Mouse (Mus musculus) midbrain, embryonic 16.5 days (tissue): ENCODE measurements around the gene Cldn3. TPM values are rescaled to one million over a fixed set of nuclear protein-coding genes. Genes with fewer than 3 reads are reported as not detected.

Source experiments
- ATAC-seq: fragments of 200-750 bp; cut with Nextera tagmentation; 2 replicates; pipeline ENCODE4 v1.8.0; 2017; ENCODE audit warnings: moderate TSS enrichment
- H3K27ac ChIP-seq: fragments of 300-500 bp; sonication (generic); 2 replicates; pipeline ENCODE4 v1.5.1; 2014; ENCODE audit warnings: mild to moderate bottlenecking, low read length, mixed read lengths
- H3K27me3 ChIP-seq: fragments of 300-500 bp; sonication (generic); 2 replicates; pipeline ENCODE4 v1.6.1; 2014; ENCODE audit warnings: low read depth, low read length, mixed read lengths; ENCODE audit not compliant: control insufficient read depth, insufficient read depth
- H3K36me3 ChIP-seq: fragments of 300-500 bp; sonication (generic); 2 replicates; pipeline ENCODE4 v1.6.1; 2014; ENCODE audit warnings: mild to moderate bottlenecking, low read length, moderate library complexity, mixed read lengths; ENCODE audit not compliant: control insufficient read depth, insufficient read depth
- H3K4me1 ChIP-seq: fragments of 300-500 bp; sonication (generic); 2 replicates; pipeline ENCODE4 v1.6.1; 2014; ENCODE audit warnings: mild to moderate bottlenecking, low read length, mixed read lengths; ENCODE audit not compliant: control insufficient read depth, insufficient read depth
- H3K4me2 ChIP-seq: fragments of 300-500 bp; sonication (generic); 2 replicates; pipeline ENCODE4 v1.6.1; 2014; ENCODE audit warnings: mild to moderate bottlenecking, low read length, mixed read lengths
- H3K4me3 ChIP-seq: fragments of 300-500 bp; sonication (generic); 2 replicates; pipeline ENCODE4 v1.5.1; 2014; ENCODE audit warnings: low read depth, mild to moderate bottlenecking, low read length, moderate library complexity, mixed read lengths
- H3K9ac ChIP-seq: fragments of 300-500 bp; sonication (generic); 2 replicates; pipeline ENCODE4 v1.6.1; 2014; ENCODE audit warnings: low read depth, low read length, mixed read lengths
- H3K9me3 ChIP-seq: fragments of 300-500 bp; sonication (generic); replicated peaks from 2 replicates; pipeline ENCODE4 v1.6.1; 2014; ENCODE audit warnings: mild to moderate bottlenecking, low read length, mixed read lengths; ENCODE audit not compliant: control insufficient read depth, poor library complexity, severe bottlenecking
- WGBS: fragments of 180-500 bp; shearing (Covaris S2); extraction: QIAGEN DNeasy Blood & Tissue Kit; methylation state at CpG from one replicate; pipeline ENCODE4 v1.1.7; 2014; 5-methylcytosine and 5-hydroxymethylcytosine counted together
- polyA plus RNA-seq: library from polyadenylated mRNA; unstranded; fragments of >200 nt; fragmentation: Nextera tagmentation; extraction: Ambion mirVana; gene quantifications from 2 replicates; pipeline ENCODE4 v1.2.1, GENCODE M21; 2015

Cldn3 gene
- polyA plus RNA-seq, 1 experiment from 2014 or later, result 2.2 TPM

- Histone ChIP-seq H3K4me3 (no peak overlapping the region), H3K9ac (no peak overlapping the region), H3K27me3 (no peaks in the 10 kb centered on the region), H3K4me2 (no peak overlapping the region), H3K9me3 (no peaks in the 10 kb centered on the region), H3K36me3 (peaks cover 8% of the 10 kb centered on the region; the same call in 1 of the 2 replicates), H3K27ac (no peak overlapping the region), H3K4me1 (no peaks in the 10 kb centered on the region)
- ATAC-seq, result no peak
- 100% methylated on average over 2 of the region's 2 CpGs for WGBS
Measured at GRCm38 (mm10) chr5:135034593-135034992, 48.6 kb downstream of the Cldn3 start.

GRCm38 (mm10) chr5:135035608-135036359, 49.8 kb downstream of the Cldn3 start:
- Histone ChIP-seq H3K4me3 (no peak overlapping the region), H3K4me1 (no peaks in the 10 kb centered on the region), H3K4me2 (no peak overlapping the region), H3K27ac (no peak overlapping the region), H3K27me3 (no peaks in the 10 kb centered on the region), H3K9me3 (no peaks in the 10 kb centered on the region), H3K36me3 (peaks cover 8% of the 10 kb centered on the region; the same call in 1 of the 2 replicates), H3K9ac (no peak overlapping the region)
- WGBS, result 66% methylated on average over 18 of the region's 18 CpGs
- ATAC-seq, result no peak

Other genes with a start within 250 kb of the Cldn3 start
- gene Eln, start 238.9 kb upstream of the Cldn3 start, polyA plus RNA-seq, result 10.0 and 12.1 TPM in 2 replicates
- not detected in 2 replicates for gene Tmem270, start 79.5 kb upstream of the Cldn3 start, polyA plus RNA-seq
- not detected in 2 replicates for gene Cldn13, start 70.7 kb upstream of the Cldn3 start, polyA plus RNA-seq
- 6.4 and 6.6 TPM in 2 replicates for gene Mettl27, start 53.8 kb upstream of the Cldn3 start, polyA plus RNA-seq
- gene Cldn4, start 39.3 kb upstream of the Cldn3 start, polyA plus RNA-seq, result not detected in 2 replicates
- 76.5 and 81.5 TPM in 2 replicates for gene Abhd11, start 22.9 kb downstream of the Cldn3 start, polyA plus RNA-seq
- gene Stx1a, start 37.3 kb downstream of the Cldn3 start, polyA plus RNA-seq, result 162 and 195 TPM in 2 replicates
- 48.8 and 49.6 TPM in 2 replicates for gene Dnajc30, start 78.0 kb downstream of the Cldn3 start, polyA plus RNA-seq
- gene Bud23, start 78.7 kb downstream of the Cldn3 start, polyA plus RNA-seq, result 74.4 and 76.9 TPM in 2 replicates
- 32.4 and 33.6 TPM in 2 replicates for gene Vps37d, start 92.1 kb downstream of the Cldn3 start, polyA plus RNA-seq
- gene Mlxipl, start 103.7 kb downstream of the Cldn3 start, polyA plus RNA-seq, result 0.87 and 1.0 TPM in 2 replicates
- gene Tbl2, start 163.4 kb downstream of the Cldn3 start, polyA plus RNA-seq, result 12.9 and 14.5 TPM in 2 replicates
- gene Bcl7b, start 182.1 kb downstream of the Cldn3 start, polyA plus RNA-seq, result 40.4 TPM in 2 replicates
- gene Baz1b, start 201.1 kb downstream of the Cldn3 start, polyA plus RNA-seq, result 19.5 and 26.8 TPM in 2 replicates